Mouse (Mus musculus): ENCODE measurements around the gene Ankrd22.

The Ankrd22 gene

GRCm38 (mm10) chr19:34089011-34089680 lies 76.7 kb downstream of the Ankrd22 start:
- DNase-seq (ENCODE audit: low spot score): no peak

GRCm38 (mm10) chr19:34078130-34078529 lies 87.7 kb downstream of the Ankrd22 start:
- no peak for DNase-seq (ENCODE audit: low spot score)

- DNase-seq (ENCODE audit: low spot score): no peak
These were observed 91.6 kb downstream of the Ankrd22 start for GRCm38 (mm10) chr19:34074239-34074638.

Measured in T-cell, adult 2 months (primary cell).